Mouse (Mus musculus) megakaryocyte, embryonic 14.5 days (primary cell): ENCODE results near the gene Zc4h2. TPM values are rescaled to one million over a fixed set of nuclear protein-coding genes. Genes with fewer than 3 reads are reported as not detected.
A peak's percentile ranks its signal among the peaks of the same experiment; 100 is the strongest.

ENCODE experiments used
- H3K27me3 ChIP-seq: replicated peaks from 2 replicates; pipeline ENCODE3; 2012; ENCODE audit warnings: inconsistent platforms
- H3K36me3 ChIP-seq: replicated peaks from 2 replicates; pipeline ENCODE3; 2012; ENCODE audit warnings: low read length, inconsistent platforms, mixed read lengths
- H3K4me1 ChIP-seq: 2 replicates; pipeline ENCODE4 v1.6.1; 2012; ENCODE audit warnings: inconsistent platforms
- H3K4me3 ChIP-seq: replicated peaks from 2 replicates; pipeline ENCODE3; 2012; ENCODE audit warnings: moderate library complexity, mild to moderate bottlenecking, inconsistent platforms
- H3K9me3 ChIP-seq: 2 replicates; pipeline ENCODE4 v1.6.1; 2012; ENCODE audit warnings: inconsistent platforms
- FLI1 ChIP-seq: IDR thresholded peaks from 2 replicates; pipeline ENCODE4 v1.6.1; 2012; ENCODE audit warnings: low read length, inconsistent platforms, mixed read lengths
- GATA1 ChIP-seq: IDR thresholded peaks from 3 replicates; pipeline ENCODE4 v1.6.1; 2012; ENCODE audit warnings: mixed read lengths, low read length, inconsistent platforms, borderline replicate concordance
- polyA plus RNA-seq: library from polyadenylated mRNA; stranded (reverse); fragments of >175 nt; gene quantifications from 2 replicates; pipeline ENCODE4 v1.2.3, GENCODE M21; 2012; ENCODE audit warnings: low replicate concordance; ENCODE audit not compliant: insufficient read depth

The Zc4h2 gene
- 0.07 TPM in 1 of 2 replicates, not detected in the other for polyA plus RNA-seq

- H3K36me3 ChIP-seq = no peaks in the 10 kb centered on the region
- TF ChIP-seq FLI1 (no peak), GATA1 (no peak)
Observed at GRCm38 (mm10) chrX:95657804-95658599, at the start of gene Zc4h2. TSS of gene Zc4h2 (minus strand) at chrX:95658509.

DNA sequence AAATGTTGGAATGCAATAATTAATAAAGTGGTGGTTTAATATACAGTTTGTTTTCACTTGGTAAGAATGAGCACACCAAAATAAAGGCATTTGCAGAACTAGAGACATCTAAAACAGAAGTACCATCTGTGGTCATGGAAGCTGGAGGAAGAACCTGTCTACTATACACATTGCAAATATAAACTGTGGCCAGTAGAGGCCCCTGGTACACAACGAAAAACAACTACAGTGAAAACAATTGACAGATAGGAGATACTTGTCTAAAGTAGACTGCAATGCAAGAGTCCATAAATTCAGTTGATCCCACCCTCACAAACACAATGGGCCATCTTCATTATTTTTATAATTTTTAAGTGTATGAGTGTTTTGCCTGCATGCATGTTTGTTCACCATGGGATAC, 28.8 kb upstream of the Zc4h2 start:
- Histone ChIP-seq H3K27me3 (peaks cover 4% of the 10 kb centered on the region), H3K4me1 (no peaks in the 10 kb centered on the region), H3K4me3 (no peak overlapping the region), H3K9me3 (no peaks in the 10 kb centered on the region), H3K36me3 (no peaks in the 10 kb centered on the region)
- no peak for TF ChIP-seq GATA1
- no peak for TF ChIP-seq FLI1

More at GRCm38 (mm10) chrX:95657804-95658599, at the start of gene Zc4h2:
- peak within 1 kb of the TSS; percentile 91 for H3K4me3 ChIP-seq
- H3K4me1 ChIP-seq = no peaks in the 10 kb centered on the region; the same call in 1 of the 2 replicates
- H3K27me3 ChIP-seq = no peaks in the 10 kb centered on the region
- H3K9me3 ChIP-seq = no peaks in the 10 kb centered on the region

DNA sequence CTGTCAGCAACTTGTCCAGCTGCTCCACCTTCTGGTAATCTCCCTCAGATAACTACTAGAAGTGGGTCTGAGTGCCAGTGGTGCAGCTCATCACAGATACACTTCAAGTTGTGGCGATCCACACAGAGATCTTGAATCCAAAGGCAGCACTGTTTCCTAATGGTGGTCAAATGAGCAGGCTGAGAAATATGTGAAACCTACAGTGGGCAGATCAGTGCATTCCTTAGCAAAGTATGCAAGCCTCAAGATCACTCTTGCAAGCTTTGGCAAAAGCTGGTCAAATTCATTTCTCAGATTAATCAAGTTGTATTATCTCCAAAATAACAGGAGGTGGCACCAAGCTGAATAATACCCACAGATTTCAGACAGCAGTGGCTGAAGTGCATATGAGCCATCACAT, 23.9 kb upstream of the Zc4h2 start:
- Histone ChIP-seq H3K4me3 (no peak overlapping the region), H3K4me1 (no peaks in the 10 kb centered on the region), H3K9me3 (no peaks in the 10 kb centered on the region), H3K27me3 (peaks cover 7% of the 10 kb centered on the region), H3K36me3 (no peaks in the 10 kb centered on the region)
- TF ChIP-seq FLI1 = no peak
- TF ChIP-seq GATA1 = no peak

- H3K4me3 ChIP-seq = peak overlapping the region; percentile 91
- no peaks in the 10 kb centered on the region for H3K36me3 ChIP-seq
- H3K27me3 ChIP-seq = no peaks in the 10 kb centered on the region
- TF ChIP-seq GATA1 (no peak), FLI1 (no peak)
- H3K9me3 ChIP-seq = no peaks in the 10 kb centered on the region
- H3K4me1 ChIP-seq = no peaks in the 10 kb centered on the region; the same call in 1 of the 2 replicates
Observed at GRCm38 (mm10) chrX:95658600-95659084, 333 bp upstream of the Zc4h2 start.

DNA sequence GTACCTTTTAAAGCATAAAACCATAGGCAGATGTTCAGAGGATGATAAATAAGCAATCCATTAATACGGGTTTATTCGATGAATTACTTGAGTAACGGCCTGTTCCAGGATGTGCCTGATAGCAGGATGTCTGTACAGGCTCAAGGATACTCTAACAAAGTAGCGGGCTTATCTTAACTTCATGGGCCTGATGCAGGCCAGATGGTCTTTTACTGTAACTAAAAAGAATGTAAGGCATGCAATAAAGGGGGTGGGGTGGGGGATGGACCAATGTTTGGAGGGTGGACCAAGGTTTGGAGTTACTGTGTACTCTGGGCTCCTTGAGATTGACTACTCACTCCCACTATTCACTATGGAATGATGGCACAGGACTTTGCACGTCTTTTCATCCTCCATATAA, 57.7 kb downstream of the Zc4h2 start:
- no peaks in the 10 kb centered on the region for H3K36me3 ChIP-seq
- H3K9me3 ChIP-seq = no peaks in the 10 kb centered on the region
- peaks cover 6% of the 10 kb centered on the region for H3K27me3 ChIP-seq
- H3K4me3 ChIP-seq = no peak overlapping the region
- no peaks in the 10 kb centered on the region for H3K4me1 ChIP-seq
- TF ChIP-seq GATA1 (no peak), FLI1 (no peak)

Other genes with a start within 250 kb of the Zc4h2 start
- gene Amer1, start 213.6 kb downstream of the Zc4h2 start, polyA plus RNA-seq = 0.46 TPM in 1 of 2 replicates, not detected in the other
- not detected in 2 replicates for gene Asb12, start 100.5 kb downstream of the Zc4h2 start, polyA plus RNA-seq
- not detected in 2 replicates for gene Pfn5, start 100.4 kb downstream of the Zc4h2 start, polyA plus RNA-seq
- gene Zc3h12b, start 53.2 kb upstream of the Zc4h2 start, polyA plus RNA-seq = 0.02 TPM in 1 of 2 replicates, not detected in the other